Mouse (Mus musculus) midbrain, embryonic 14.5 days (tissue): Measurements from ENCODE around the gene Usp51. TPM values are rescaled to one million over a fixed set of nuclear protein-coding genes. Genes with fewer than 3 reads are reported as not detected.
"Not testable (repeated sequence)": the region's sequence is repeated elsewhere in the genome, so short reads cannot be mapped to it uniquely, and the experiment has no call there.

Experiments used
- ATAC-seq: fragments of 200-750 bp; cut with Nextera tagmentation; 2 replicates; pipeline ENCODE4 v1.8.0; 2017; ENCODE audit warnings: moderate number of reproducible peaks, moderate library complexity; ENCODE audit not compliant: low FRiP score, low TSS enrichment
- DNase-seq: peaks from one replicate; pipeline ENCODE4 v3.0.0-alpha.2; 2015
- H3K27ac ChIP-seq: fragments of 300-500 bp; sonication (generic); replicated peaks from 2 replicates; pipeline ENCODE4 v1.5.1; 2014; ENCODE audit warnings: mild to moderate bottlenecking, low read depth, low read length, moderate library complexity
- H3K27me3 ChIP-seq: fragments of 300-500 bp; sonication (generic); 2 replicates; pipeline ENCODE4 v1.6.1; 2014; ENCODE audit warnings: low read length, control low read depth, mixed read lengths; ENCODE audit not compliant: control insufficient read depth, insufficient read depth
- H3K36me3 ChIP-seq: fragments of 300-500 bp; sonication (generic); 2 replicates; pipeline ENCODE4 v1.6.1; 2014; ENCODE audit warnings: low read length, control low read depth; ENCODE audit not compliant: control insufficient read depth, insufficient read depth
- H3K4me1 ChIP-seq: fragments of 300-500 bp; sonication (generic); 2 replicates; pipeline ENCODE4 v1.6.1; 2014; ENCODE audit warnings: mild to moderate bottlenecking, antibody characterized with exemption, low read length, control low read depth; ENCODE audit not compliant: control insufficient read depth, insufficient read depth
- H3K4me2 ChIP-seq: fragments of 300-500 bp; sonication (generic); 2 replicates; pipeline ENCODE4 v1.6.1; 2014; ENCODE audit warnings: mild to moderate bottlenecking, low read length, moderate library complexity
- H3K4me3 ChIP-seq: fragments of 300-500 bp; sonication (generic); replicated peaks from 2 replicates; pipeline ENCODE4 v1.5.1; 2014; ENCODE audit warnings: low read depth, low read length
- H3K9ac ChIP-seq: fragments of 300-500 bp; sonication (generic); replicated peaks from 2 replicates; pipeline ENCODE4 v1.6.1; 2014; ENCODE audit warnings: mild to moderate bottlenecking, low read length, moderate library complexity
- H3K9me3 ChIP-seq: fragments of 300-500 bp; sonication (generic); 2 replicates; pipeline ENCODE4 v1.6.1; 2016; ENCODE audit warnings: low read length, control low read depth, mixed read lengths; ENCODE audit not compliant: control insufficient read depth
- WGBS: fragments of 180-500 bp; shearing (Covaris S2); extraction: QIAGEN DNeasy Blood & Tissue Kit; methylation state at CpG from one replicate; pipeline ENCODE4 v1.1.7; 2014; 5-methylcytosine and 5-hydroxymethylcytosine counted together
- polyA plus RNA-seq: library from polyadenylated mRNA; unstranded; fragments of >200 nt; fragmentation: Nextera tagmentation; extraction: Ambion mirVana; gene quantifications from 2 replicates; pipeline ENCODE4 v1.2.1, GENCODE M21; 2014

Usp51 gene
- 3.7 and 4.3 TPM in 2 replicates for polyA plus RNA-seq

DNA sequence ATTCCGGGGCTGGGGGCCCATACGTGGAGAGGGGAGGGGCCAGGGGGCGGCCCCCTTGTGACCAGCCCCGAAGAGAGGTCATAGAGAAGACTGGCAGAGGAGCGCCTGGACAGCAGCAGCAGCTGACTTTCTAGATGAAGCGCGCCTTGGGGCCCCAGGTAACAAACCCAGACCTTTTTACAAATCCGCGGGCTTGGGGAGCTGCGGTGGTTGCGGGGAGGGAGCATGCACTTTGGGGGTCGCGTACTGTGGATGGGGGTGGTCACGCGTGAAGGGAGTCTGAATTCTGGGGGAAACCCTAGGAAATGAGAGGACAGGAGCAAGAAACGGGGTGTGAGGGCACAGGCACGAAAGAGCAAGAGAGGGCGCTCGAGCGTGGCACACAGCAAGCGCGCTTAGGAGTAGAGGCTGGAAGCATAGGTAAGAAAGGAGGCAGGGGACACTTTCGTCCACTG, at the start of gene Usp51:
Gene Usp51, plus strand, starts transcription at position 83 of the 455 bp plus-strand sequence.
- Histone ChIP-seq H3K27ac (peak within 1 kb of the TSS; percentile 87), H3K36me3 (no peaks in the 10 kb centered on the region), H3K4me1 (no peaks in the 10 kb centered on the region), H3K27me3 (no peaks in the 10 kb centered on the region), H3K4me2 (peak within 1 kb of the TSS; percentile 57), H3K9me3 (no peaks in the 10 kb centered on the region), H3K9ac (peak within 1 kb of the TSS; percentile 66), H3K4me3 (peak within 1 kb of the TSS; percentile 53)
- ATAC-seq = peak; percentile 77
- WGBS = 23% methylated on average over 23 of the region's 23 CpGs
- DNase-seq = peak; percentile 77

DNA sequence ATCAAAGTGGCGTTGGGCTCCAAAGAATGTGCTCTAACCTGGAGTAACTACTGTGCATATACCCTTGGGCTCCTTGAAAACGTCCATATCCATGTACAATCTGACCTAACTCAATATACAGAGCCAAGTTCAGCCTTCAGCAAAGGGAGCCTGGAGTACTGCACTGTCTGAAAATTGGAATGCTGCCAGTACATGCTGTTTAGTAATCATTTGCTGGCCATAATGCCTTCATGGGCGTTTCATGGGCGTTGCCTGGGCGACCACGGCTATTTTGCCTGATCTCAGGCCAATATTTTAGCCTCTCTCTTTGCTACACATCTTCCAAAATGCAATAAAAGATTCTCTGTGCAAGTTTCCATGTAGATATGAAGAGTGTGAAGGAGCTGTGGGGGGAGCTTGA, 36.7 kb upstream of the Usp51 start:
- Histone ChIP-seq H3K4me2 (no peak overlapping the region), H3K4me1 (peaks cover 3% of the 10 kb centered on the region; the same call in 1 of the 2 replicates), H3K36me3 (no peaks in the 10 kb centered on the region), H3K27me3 (no peaks in the 10 kb centered on the region), H3K4me3 (no peak overlapping the region), H3K9ac (no peak overlapping the region), H3K27ac (no peak overlapping the region), H3K9me3 (no peaks in the 10 kb centered on the region)
- ATAC-seq (no peak), DNase-seq (peak; percentile 58)
- WGBS = 43% methylated on average over 6 of the region's 6 CpGs

DNA sequence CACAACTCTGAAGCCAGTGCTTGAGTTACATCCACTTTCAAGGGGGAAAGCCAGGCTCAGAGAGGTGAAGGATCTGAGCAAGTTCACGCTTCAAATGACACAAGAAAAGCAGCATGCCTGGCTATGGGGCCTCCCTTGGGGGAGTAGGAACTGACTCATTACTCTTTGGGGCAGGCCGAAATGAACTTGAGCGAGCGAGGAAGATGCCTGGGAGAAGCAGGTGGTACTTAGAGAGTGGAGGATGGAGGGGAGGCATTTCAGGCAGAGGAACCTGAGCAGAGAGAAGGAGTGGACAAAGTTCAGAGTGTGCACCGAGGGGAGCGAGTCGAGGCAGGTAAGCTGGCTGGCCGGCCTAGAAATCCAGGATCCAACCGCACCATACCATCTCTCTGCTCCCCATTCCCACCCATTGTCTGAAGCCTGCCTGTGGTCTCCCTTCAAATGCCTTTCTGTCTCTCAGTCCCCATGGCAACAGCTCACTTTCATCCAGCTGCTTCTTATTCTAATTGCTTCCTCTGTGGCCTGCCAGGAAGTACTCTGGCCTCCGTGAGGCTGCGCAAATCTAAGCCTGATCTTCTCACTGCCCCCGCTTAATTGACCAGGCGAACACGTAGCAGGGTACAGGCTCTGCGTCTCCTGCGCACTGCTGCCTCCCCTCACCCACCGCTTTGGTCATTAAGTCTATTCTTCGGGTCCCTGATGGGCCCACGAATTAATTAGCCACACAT, 32.6 kb upstream of the Usp51 start:
- H3K4me1 ChIP-seq, H3K4me3 ChIP-seq, H3K36me3 ChIP-seq, H3K27me3 ChIP-seq, DNase-seq, H3K9ac ChIP-seq, H3K9me3 ChIP-seq: not testable (repeated sequence)
- Histone ChIP-seq H3K27ac (peak overlapping the region; percentile 89), H3K4me2 (peak overlapping the region; percentile 37)
- ATAC-seq = peak; percentile 94
- 16% methylated on average over 5 of the region's 19 CpGs for WGBS

DNA sequence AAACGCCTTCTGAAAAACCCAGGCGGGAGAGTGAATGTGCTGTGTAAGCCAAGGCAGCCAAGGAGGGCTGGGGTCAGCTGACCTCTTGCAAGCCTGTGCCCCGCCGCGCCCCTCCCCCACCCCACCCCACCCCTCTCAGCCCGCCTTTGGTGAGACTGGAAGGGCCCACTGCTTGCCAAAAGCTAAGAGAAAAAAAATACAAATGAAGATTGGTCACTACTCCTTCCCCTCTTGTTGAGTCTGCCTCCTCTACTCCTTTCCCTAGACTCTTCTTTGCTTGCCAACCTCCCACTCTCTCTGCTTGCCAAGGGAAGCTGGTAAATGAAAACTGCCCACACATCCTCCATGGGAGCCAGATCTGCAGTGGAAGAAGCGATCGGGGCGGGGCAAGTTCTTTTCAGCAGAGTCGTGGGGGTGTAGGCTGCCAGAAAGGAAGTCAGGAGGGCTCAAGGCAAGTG, 32.0 kb upstream of the Usp51 start:
- H3K4me3 ChIP-seq = no peak overlapping the region
- H3K9me3 ChIP-seq = no peaks in the 10 kb centered on the region
- H3K4me2 ChIP-seq = peak overlapping the region; percentile 37

DNA sequence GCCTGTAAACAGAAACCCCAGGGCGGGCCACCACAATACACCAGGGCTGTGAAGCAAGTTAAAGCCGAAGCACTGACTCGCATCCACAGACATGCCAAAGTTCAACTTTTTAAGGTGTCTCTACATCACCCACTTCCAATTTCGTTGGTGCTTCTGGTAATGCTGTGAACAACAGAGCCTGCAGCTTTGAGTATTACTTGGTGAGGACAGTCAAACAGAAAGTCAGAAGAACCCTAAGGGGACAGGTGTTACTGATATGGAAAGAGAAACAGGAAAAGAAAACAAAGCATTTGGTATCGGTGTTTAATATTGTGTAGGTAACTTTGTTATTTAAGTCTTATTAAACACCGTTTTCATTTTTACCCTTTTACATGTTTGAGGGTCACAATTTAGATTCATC, 29.7 kb upstream of the Usp51 start:
- ATAC-seq (no peak), DNase-seq (no peak)
- Histone ChIP-seq H3K27ac (no peak overlapping the region), H3K9me3 (no peaks in the 10 kb centered on the region), H3K4me2 (no peak overlapping the region), H3K9ac (no peak overlapping the region), H3K27me3 (no peaks in the 10 kb centered on the region), H3K36me3 (no peaks in the 10 kb centered on the region), H3K4me3 (no peak overlapping the region), H3K4me1 (peaks cover 6% of the 10 kb centered on the region; the same call in 1 of the 2 replicates)
- 89% methylated on average over 6 of the region's 6 CpGs for WGBS

More for the DNA sequence above, 32.0 kb upstream of the Usp51 start:
- peaks cover 6% of the 10 kb centered on the region; the same call in 1 of the 2 replicates for H3K4me1 ChIP-seq
- ATAC-seq (peak; percentile 86), DNase-seq (peak; percentile 47)
- no peaks in the 10 kb centered on the region for H3K27me3 ChIP-seq
- H3K27ac ChIP-seq = peak overlapping the region; percentile 89
- no peak overlapping the region for H3K9ac ChIP-seq
- H3K36me3 ChIP-seq = no peaks in the 10 kb centered on the region
- WGBS = 20% methylated on average over 9 of the region's 10 CpGs

DNA sequence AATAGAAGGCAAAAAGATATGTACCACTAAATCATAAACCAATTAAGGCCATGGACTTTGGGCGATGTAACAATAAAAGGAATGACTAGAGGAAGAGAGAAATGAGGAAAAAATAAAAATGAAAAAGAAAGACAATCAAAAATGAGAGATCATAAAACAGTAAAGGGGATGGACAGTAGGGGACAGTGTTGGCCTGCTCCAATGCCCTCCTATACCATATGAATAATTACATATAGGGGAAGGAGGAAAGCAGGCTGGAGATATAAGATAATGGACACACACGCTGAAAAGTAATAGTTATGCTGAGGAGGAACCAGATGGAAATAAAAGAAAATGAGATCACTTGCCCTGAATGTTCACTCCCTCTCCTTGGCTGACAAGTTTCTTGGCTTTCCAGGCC, 21.3 kb upstream of the Usp51 start:
- H3K9ac ChIP-seq = no peak overlapping the region
- H3K27me3 ChIP-seq = no peaks in the 10 kb centered on the region
- H3K4me1 ChIP-seq = no peaks in the 10 kb centered on the region
- ATAC-seq (no peak), DNase-seq (no peak)
- no peak overlapping the region for H3K4me3 ChIP-seq
- H3K4me2 ChIP-seq = no peak overlapping the region
- no peak overlapping the region for H3K27ac ChIP-seq
- H3K36me3 ChIP-seq = no peaks in the 10 kb centered on the region
- no peaks in the 10 kb centered on the region for H3K9me3 ChIP-seq
- 58% methylated on average over 2 of the region's 2 CpGs for WGBS

DNA sequence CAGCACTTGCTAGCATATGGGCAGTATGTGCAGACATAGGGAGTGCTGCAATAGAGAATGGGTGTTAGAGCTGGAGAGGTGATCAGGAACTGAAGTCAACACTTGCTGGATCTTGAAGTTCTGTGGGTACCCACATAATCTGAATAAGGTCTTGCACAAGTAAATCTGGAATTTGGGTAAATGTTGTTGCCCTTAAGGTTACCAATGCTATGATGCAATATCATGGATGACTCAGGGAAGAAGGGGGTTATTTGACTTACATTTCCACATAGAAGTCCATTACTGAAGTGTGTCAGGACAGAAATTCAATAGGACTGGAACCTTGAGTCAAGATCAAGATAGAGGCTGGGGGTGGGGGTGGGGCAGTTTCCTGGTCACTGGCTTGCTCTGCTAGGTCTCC, 16.4 kb upstream of the Usp51 start:
- H3K27ac ChIP-seq, DNase-seq, H3K9me3 ChIP-seq, H3K4me1 ChIP-seq, ATAC-seq, H3K36me3 ChIP-seq, H3K4me3 ChIP-seq, H3K9ac ChIP-seq, H3K27me3 ChIP-seq, H3K4me2 ChIP-seq: not testable (repeated sequence)

DNA sequence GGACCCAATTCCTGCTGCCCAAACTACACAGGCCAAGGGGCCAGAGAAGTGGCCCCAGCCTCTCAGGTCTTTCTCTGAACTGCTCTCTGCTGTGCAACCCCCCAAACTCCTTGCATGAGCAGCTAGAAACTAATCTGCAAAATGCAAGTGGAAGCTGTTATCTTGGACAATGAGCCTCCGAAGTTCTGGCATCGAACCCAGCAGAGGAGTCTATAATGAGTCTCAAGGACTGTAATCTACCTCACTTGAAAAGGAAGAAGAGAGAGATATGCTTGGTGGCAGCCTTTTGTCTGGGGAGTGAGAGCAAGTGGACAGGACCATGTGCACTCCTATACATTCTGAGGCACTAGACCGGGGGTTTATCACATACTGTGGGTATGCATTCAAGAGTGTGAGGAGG, 10.2 kb upstream of the Usp51 start:
- H3K4me2 ChIP-seq, H3K9ac ChIP-seq, H3K36me3 ChIP-seq, H3K9me3 ChIP-seq, H3K4me3 ChIP-seq, ATAC-seq, H3K27ac ChIP-seq, DNase-seq, H3K27me3 ChIP-seq, H3K4me1 ChIP-seq: not testable (repeated sequence)
- WGBS = no CpG with 5 or more reads among the region's 3 CpGs
